Mouse (Mus musculus) common myeloid progenitor, adult 5-6 weeks (primary cell): ENCODE measurements around the gene Exoc6b. TPM values are rescaled to one million over a fixed set of nuclear protein-coding genes. Genes with fewer than 3 reads are reported as not detected.

Experiments used
- ATAC-seq: replicated peaks from 2 replicates; pipeline ENCODE4 v1.8.0; 2016; ENCODE audit warnings: low read depth, mild to moderate bottlenecking, moderate TSS enrichment, inconsistent platforms; ENCODE audit not compliant: poor library complexity, severe bottlenecking
- total RNA-seq: library from RNA; stranded (forward); fragments of 200-1000, 187-1606 nt; gene quantifications from 2 replicates; pipeline ENCODE4 v1.2.3, GENCODE M21; 2017

Exoc6b gene
- total RNA-seq, 1 experiment from 2014 or later, result 10.7 TPM

GRCm38 (mm10) chr6:84892926-84893772 lies 176.2 kb downstream of the Exoc6b start:
- ATAC-seq, result peak; percentile 42; the same call in 1 of the 2 replicates

DNA sequence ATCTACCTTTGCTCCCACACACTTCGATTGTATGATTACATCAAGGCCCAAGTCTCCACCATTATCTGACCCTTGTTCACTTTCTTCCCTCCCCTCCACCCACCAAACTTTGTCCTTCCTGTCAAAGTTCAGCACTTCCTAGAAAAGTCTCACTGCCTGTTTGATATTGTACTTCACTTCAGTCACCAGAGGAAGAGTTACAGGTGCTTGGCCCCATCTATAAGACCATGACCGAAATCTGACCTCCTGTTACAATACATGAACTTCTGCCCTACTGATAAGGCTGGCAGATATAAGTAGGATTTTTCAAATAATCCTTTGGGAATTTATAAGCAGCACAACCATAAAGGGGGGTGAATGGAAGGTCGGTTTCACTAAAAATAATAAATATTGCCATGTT lies 182.8 kb downstream of the Exoc6b start:
- no peak for ATAC-seq

DNA sequence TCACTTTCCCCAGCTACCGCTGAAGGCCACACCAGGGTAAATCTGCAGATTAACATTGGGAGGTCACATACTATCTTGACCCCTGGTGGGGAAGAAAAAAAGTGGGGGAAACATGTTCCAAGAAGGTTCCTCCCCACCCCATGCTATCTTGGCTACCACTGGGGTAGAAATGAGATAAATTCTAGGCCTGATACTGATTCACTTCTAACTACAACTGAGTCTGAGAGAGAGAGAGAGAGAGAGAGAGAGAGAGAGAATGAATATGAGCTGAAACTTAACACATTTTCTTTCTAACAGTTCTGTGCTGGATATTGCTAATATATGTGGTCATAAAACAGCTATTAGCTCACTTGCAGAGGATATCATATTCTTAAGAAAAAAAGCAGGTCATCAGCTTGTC lies 184.2 kb downstream of the Exoc6b start:
- no peak for ATAC-seq

DNA sequence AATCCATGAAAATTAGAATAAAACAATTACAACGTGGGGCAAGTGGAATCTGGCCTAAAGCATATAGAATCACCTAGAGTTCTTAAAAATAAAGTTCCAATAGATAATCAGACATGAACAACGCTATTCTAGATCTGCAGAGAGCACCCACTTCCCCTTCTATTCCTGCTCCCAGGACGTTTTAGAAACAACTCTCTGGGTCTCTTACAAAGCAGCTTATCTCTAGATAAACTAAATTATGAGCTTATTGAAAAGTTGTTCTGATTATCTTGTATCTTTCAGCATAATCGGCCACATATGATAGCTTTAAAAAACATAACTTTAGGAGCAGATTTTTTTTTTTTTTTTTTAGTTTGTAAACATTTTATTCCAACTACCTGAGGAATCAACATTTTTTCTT lies 185.6 kb downstream of the Exoc6b start:
- no peak for ATAC-seq

- ATAC-seq, result peak; percentile 97
Measured at GRCm38 (mm10) chr6:84882663-84883517, 186.4 kb downstream of the Exoc6b start.

- no peak for ATAC-seq
Measured at GRCm38 (mm10) chr6:84875869-84876268, 193.4 kb downstream of the Exoc6b start.

DNA sequence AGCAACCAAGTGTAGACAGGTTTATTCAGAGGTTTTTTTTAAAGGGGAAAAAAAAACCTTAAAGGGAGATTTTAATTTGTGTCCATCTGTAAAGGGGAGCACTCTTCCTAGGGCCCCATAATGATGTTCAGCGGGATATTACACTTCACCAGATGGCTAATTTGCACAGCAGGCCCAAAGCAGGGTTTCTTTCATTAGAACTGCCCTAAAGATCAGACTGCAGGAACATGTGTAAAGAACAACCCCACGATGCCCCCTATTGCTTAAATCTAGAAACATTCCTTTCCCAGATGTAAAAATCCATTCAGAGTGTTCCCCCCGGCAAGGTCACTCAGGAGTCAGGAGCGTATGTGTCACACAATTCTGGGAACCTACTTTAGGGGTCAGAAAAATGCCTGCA lies 202.2 kb downstream of the Exoc6b start:
- no peak for ATAC-seq

DNA sequence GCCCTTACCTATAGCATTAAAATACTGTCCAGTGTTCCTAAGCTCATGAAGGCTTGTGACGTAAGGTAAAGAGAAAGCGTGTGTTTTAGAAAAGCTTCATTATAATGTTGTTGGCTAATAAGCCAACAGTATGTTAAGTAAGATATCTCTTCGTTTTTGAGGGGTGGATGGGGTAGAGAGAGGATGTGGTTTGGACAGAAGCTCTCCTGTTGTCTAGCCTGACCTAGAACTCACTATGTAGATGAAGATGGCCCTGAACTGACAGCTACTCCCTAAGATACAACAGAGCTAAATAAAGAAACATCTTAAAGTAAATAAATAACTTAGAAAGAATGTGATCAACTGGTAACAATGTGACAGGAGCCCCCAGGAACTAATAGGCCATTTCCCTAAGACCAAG lies 204.7 kb downstream of the Exoc6b start:
- ATAC-seq, result no peak

GRCm38 (mm10) chr6:84863816-84864375 lies 205.4 kb downstream of the Exoc6b start:
- ATAC-seq, result no peak

DNA sequence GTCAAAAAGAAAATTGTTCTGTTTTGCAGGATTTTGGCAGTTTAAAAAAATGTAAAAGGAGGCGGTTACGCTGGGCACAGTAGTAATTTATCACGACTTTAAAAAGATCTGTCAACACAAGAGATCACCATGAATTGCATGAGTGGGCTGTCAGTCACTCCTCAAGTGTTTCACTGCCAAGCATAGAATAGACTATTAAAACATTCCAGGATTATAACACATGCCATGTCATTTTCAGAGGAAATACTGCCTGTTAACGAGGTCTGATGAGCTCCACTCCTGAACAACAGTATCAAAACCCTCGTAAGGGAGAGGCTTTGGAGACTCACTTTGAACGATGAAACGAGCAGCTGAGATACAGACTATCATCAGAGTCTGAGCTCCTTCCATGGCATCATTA lies 223.6 kb downstream of the Exoc6b start:
- no peak for ATAC-seq

- no peak for ATAC-seq
Measured at GRCm38 (mm10) chr6:84841138-84841537, 228.2 kb downstream of the Exoc6b start.

DNA sequence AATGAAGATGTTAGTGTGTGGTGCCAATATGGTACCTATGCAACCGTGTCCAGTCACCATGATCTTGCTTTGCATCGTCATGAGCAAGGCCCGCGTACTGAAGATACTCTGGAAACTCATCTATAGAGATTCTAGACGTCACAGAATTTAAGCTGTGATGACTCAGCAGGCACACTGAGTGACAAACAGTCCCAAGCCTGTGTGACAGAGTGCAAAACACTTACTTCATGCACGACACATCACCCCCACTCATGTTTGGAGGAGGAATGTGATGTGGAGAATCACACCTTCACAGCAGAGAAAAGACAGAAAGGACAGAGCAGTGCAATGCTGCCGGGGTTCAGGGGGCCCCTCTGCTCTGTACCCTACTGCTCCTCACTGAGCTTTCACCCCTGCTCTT lies 261.8 kb downstream of the Exoc6b start:
- no peak for ATAC-seq

- no peak for ATAC-seq
Measured at GRCm38 (mm10) chr6:84806132-84806730, 263.1 kb downstream of the Exoc6b start.

DNA sequence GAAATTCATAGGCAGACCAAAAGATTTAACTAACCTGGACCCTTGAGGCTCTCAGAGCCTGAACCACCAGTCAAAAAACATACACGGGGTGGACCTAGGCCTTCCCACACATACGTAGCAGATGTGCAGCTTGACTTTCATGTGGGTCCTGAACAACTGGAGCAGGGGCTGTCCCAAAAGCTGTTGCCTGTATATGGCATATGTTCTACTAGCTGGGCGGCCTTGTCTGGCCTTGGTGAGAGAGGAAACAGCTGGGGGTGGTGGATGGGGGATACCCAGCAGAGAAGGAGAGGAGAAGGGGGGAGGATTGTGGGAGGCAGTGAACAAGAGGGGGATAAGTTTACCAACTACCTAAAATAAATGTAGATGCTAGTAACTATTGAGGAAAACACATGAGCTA lies 270.6 kb downstream of the Exoc6b start:
- no peak for ATAC-seq

GRCm38 (mm10) chr6:84783994-84784393 lies 285.3 kb downstream of the Exoc6b start:
- ATAC-seq, result no peak

GRCm38 (mm10) chr6:84779987-84780386 lies 289.3 kb downstream of the Exoc6b start:
- no peak for ATAC-seq

DNA sequence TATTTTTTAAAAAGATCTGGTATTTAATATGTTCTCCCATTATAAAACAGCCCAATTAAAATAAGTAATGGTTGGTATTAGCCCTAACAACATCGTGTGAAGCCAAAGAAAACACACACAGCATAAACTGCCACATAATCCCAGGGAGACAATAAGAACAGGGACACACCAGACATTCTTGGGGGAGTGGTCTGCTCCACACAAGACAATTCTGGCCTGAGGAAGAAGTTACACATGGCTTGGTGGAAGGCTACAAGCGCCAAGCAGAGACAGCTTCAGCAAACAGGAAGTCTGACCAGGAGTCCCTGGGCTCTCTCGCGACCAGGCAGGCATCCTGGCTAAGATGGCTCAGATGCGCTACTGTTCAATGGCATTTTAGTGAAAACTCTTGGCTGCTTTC lies 290.3 kb downstream of the Exoc6b start:
- no peak for ATAC-seq

DNA sequence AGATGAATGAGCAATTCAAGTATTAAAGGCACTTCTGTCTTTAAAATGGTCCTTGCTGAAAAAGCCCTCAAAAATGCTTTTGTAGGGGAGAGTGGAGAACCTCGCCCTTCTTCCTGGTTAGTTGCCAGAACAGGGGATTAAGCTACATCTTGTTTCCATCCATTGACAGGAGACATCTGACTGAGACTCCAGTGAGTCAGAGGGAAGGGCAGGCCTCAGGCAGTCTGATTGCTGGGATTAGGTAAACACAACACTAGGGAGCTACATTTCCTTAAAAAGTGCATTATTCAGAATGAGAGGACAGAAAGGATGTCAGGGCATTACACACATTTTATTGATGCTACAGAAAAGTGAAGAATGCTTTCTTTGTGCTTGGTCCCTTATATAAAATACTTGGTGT lies 293.4 kb downstream of the Exoc6b start:
- ATAC-seq, result no peak

DNA sequence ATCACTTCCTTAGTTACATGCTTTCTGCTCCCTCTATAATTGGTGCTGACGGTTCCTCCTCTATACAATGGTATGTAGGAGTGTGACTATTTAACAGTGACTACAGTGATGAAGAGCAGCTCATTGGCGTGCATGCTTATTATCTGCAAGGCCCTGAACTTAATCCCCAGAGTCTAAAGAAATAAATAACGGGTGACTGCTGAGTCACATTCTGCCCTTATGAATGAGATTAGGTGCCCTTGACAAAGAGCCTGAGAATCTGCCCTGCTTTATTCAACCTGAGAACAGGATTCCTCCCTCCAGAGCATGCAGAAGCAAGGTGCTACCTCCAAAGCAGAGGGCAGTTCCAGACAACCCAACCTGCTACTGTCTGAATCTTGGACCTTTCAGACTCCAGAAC lies 314.0 kb downstream of the Exoc6b start:
- no peak for ATAC-seq

DNA sequence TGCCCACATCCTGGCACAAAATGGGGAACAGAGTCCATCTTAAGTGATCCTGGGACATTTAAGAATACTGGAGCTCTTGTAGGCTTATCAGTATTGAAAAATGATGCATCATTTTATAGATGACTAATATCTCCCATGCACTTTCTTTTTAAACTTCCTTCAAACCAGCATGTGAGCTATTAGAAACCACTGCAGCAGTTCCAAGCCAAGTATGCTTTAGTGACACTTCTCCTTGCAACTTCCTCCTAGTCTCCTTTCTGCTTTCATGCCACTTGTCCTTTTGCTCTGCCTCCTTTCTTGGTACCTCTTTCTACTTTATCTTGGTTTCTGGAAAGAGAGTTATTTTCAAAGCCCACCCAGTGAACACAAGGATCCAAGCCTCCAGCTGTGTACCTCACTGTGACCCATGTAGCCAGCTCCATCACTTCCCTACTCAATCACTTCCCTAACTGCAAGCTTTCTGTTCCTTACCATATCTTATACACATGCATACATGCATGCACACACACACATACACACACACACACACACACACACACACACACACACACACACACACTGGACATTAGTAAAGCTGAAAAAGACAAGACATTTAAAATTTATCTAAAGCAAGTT lies 316.4 kb downstream of the Exoc6b start:
- ATAC-seq, result peak; percentile 57
